Mouse (Mus musculus): ENCODE results near the gene Tmem132d. TPM values are rescaled to one million over a fixed set of nuclear protein-coding genes. Genes with fewer than 3 reads are reported as not detected.

Tmem132d gene
- polyA plus RNA-seq, 1 experiment from 2014 or later, result not detected

DNA sequence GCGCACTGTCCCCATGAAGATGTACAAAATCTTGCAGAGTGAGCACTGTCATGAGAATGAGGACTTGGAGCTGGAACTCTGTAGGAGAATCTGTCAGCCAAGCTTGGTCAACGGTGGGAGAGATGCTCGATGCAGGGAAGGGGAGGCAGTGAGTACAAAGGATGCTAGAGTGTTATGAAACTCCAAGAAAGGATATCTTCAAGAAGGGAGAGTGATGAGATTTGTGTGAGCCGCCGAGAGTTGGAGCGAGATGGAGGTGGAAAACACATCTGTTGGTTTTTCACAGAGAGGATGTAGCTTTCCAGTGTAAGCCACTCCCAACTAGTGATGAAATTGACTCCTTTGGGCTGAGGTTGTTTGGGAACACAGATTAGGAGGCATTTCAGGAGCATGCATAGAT is 604.1 kb downstream of the Tmem132d start:
- Histone ChIP-seq H3K4me2 (ENCODE audit: low read depth, low read length) (no peak overlapping the region), H3K27me3 (ENCODE audit: insufficient read depth, low read length) (no peaks in the 10 kb centered on the region), H3K36me3 (replicated peaks; ENCODE audit: insufficient read depth, low read length) (no peaks in the 10 kb centered on the region), H3K9me3 (ENCODE audit: low read length) (no peaks in the 10 kb centered on the region), H3K27ac (ENCODE audit: low read depth) (no peak overlapping the region), H3K4me3 (ENCODE audit: low read depth, low read length) (no peak overlapping the region), H3K9ac (replicated peaks) (no peak overlapping the region), H3K4me1 (ENCODE audit: insufficient read depth) (no peaks in the 10 kb centered on the region)
- DNase-seq (no peak), ATAC-seq (no peak)
- TF ChIP-seq EP300 (IDR thresholded peaks at IDR 0.05; ENCODE audit: low read depth) (no peak), CTCF (IDR thresholded peaks at IDR 0.05; ENCODE audit: low read depth) (no peak)
- WGBS (ENCODE audit: insufficient replicate concordance), result 84% methylated on average over 6 of the region's 6 CpGs

DNA sequence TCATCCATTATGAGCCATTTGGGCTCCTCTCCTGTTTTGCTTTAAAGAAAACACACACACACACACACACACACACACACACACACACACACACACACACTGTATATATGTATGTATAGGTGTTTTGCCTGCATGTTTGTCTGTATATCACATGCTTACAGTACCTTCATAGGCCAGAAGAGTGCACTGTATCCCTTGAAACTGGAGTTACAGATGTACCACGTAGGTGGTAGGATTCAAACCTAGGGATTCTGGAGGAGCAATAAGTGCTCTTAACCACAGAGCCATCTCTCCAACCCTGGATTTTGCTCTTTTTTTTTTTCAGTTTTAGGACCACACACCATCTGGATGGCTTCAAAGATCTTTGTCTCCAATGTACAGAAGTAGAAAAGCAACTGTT is 610.9 kb downstream of the Tmem132d start:
- TF ChIP-seq CTCF (IDR thresholded peaks at IDR 0.05; ENCODE audit: low read depth) (peak; percentile 29), EP300 (IDR thresholded peaks at IDR 0.05; ENCODE audit: low read depth) (no peak)
- H3K27ac ChIP-seq (ENCODE audit: low read depth), result no peak overlapping the region
- ATAC-seq (no peak), DNase-seq (no peak)
- peaks cover 6% of the 10 kb centered on the region; the same call in 1 of the 2 replicates for H3K9me3 ChIP-seq (ENCODE audit: low read length)
- no peaks in the 10 kb centered on the region for H3K4me1 ChIP-seq (ENCODE audit: insufficient read depth)
- no peak overlapping the region for H3K4me3 ChIP-seq (ENCODE audit: low read depth, low read length)
- WGBS (ENCODE audit: insufficient replicate concordance), result 36% methylated on average over 1 of the region's 1 CpGs
- H3K27me3 ChIP-seq (ENCODE audit: insufficient read depth, low read length), result no peaks in the 10 kb centered on the region
- H3K4me2 ChIP-seq (ENCODE audit: low read depth, low read length), result no peak overlapping the region
- no peak overlapping the region for H3K9ac ChIP-seq (replicated peaks)
- H3K36me3 ChIP-seq (replicated peaks; ENCODE audit: insufficient read depth, low read length), result no peaks in the 10 kb centered on the region

DNA sequence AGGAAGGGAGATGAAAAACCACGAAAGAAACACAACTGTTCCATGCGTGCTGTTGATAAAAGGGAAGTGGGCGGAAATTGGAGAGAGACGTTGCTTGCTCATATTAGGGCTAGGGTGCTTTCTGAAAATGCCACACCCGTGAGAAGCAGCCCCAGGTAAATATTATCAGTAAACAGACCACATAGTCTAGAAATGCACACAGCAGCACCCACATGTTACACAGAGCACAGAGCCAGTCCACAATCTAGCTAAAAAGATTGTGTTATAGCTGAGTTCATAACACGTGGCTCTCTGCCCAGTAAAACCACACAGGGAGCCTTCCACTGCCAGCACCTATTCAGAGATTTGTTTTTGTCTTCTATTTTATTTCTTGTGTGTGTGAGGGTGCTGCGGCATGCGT is 617.6 kb downstream of the Tmem132d start:
- Histone ChIP-seq H3K27me3 (ENCODE audit: insufficient read depth, low read length) (no peaks in the 10 kb centered on the region), H3K4me1 (ENCODE audit: insufficient read depth) (no peaks in the 10 kb centered on the region), H3K27ac (ENCODE audit: low read depth) (no peak overlapping the region), H3K9me3 (ENCODE audit: low read length) (no peaks in the 10 kb centered on the region), H3K4me2 (ENCODE audit: low read depth, low read length) (no peak overlapping the region), H3K4me3 (ENCODE audit: low read depth, low read length) (no peak overlapping the region), H3K9ac (replicated peaks) (no peak overlapping the region), H3K36me3 (replicated peaks; ENCODE audit: insufficient read depth, low read length) (no peaks in the 10 kb centered on the region)
- 73% methylated on average over 8 of the region's 8 CpGs for WGBS (ENCODE audit: insufficient replicate concordance)
- DNase-seq, result no peak
- no peak for ATAC-seq
- TF ChIP-seq EP300 (IDR thresholded peaks at IDR 0.05; ENCODE audit: low read depth) (no peak), CTCF (IDR thresholded peaks at IDR 0.05; ENCODE audit: low read depth) (no peak)

DNA sequence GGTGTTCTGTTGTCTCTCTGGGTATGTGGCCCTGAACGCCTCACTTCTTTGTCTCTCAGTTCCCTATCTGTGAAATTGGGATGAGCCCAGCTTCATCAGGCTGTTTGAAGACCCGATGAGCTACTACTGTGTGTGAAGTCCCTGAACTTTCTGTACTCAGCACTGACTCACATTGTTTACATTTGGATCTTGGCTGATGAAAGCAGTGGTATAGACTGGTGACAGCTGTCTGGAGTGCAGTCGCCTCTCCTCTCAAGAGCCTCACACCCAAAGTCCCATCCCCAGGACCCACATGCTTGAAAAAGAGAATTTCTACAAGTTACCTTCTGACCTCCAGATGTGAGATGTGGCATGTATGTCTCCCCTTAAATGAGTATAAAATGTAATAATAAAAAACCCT is 625.5 kb downstream of the Tmem132d start:
- H3K36me3 ChIP-seq (replicated peaks; ENCODE audit: insufficient read depth, low read length), result no peaks in the 10 kb centered on the region
- TF ChIP-seq EP300 (IDR thresholded peaks at IDR 0.05; ENCODE audit: low read depth) (no peak), CTCF (IDR thresholded peaks at IDR 0.05; ENCODE audit: low read depth) (no peak)
- H3K27ac ChIP-seq (ENCODE audit: low read depth), result no peak overlapping the region
- H3K4me3 ChIP-seq (ENCODE audit: low read depth, low read length), result no peak overlapping the region
- WGBS (ENCODE audit: insufficient replicate concordance), result 77% methylated on average over 3 of the region's 3 CpGs
- H3K27me3 ChIP-seq (ENCODE audit: insufficient read depth, low read length), result no peaks in the 10 kb centered on the region
- H3K4me1 ChIP-seq (ENCODE audit: insufficient read depth), result no peaks in the 10 kb centered on the region
- ATAC-seq, result no peak
- H3K4me2 ChIP-seq (ENCODE audit: low read depth, low read length), result no peak overlapping the region
- H3K9me3 ChIP-seq (ENCODE audit: low read length), result no peaks in the 10 kb centered on the region
- no peak for DNase-seq
- no peak overlapping the region for H3K9ac ChIP-seq (replicated peaks)

DNA sequence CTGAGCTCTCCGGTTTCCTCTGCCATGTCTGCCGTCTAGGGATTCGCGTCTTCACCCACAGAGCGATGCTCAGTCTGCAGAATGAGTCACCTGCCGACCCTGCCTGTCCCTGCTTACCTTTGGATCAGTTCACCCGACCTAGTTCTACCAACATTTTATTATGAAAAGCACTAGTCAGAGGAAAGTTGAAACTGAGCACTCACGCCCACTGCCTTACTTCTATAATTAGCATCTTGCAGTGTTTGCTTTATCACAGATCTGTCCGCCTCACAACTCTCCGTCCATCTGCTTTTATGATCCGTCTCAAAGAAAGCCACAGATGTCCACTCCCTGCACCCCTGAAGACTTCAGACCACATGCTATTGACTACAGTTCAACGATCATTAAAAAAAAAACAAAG is 626.0 kb downstream of the Tmem132d start:
- Histone ChIP-seq H3K4me1 (ENCODE audit: insufficient read depth) (no peaks in the 10 kb centered on the region), H3K27ac (ENCODE audit: low read depth) (no peak overlapping the region), H3K27me3 (ENCODE audit: insufficient read depth, low read length) (no peaks in the 10 kb centered on the region), H3K4me2 (ENCODE audit: low read depth, low read length) (no peak overlapping the region), H3K9me3 (ENCODE audit: low read length) (no peaks in the 10 kb centered on the region), H3K4me3 (ENCODE audit: low read depth, low read length) (no peak overlapping the region), H3K36me3 (replicated peaks; ENCODE audit: insufficient read depth, low read length) (no peaks in the 10 kb centered on the region), H3K9ac (replicated peaks) (no peak overlapping the region)
- DNase-seq, result no peak
- TF ChIP-seq CTCF (IDR thresholded peaks at IDR 0.05; ENCODE audit: low read depth) (no peak), EP300 (IDR thresholded peaks at IDR 0.05; ENCODE audit: low read depth) (no peak)
- 77% methylated on average over 12 of the region's 12 CpGs for WGBS (ENCODE audit: insufficient replicate concordance)
- no peak for ATAC-seq

DNA sequence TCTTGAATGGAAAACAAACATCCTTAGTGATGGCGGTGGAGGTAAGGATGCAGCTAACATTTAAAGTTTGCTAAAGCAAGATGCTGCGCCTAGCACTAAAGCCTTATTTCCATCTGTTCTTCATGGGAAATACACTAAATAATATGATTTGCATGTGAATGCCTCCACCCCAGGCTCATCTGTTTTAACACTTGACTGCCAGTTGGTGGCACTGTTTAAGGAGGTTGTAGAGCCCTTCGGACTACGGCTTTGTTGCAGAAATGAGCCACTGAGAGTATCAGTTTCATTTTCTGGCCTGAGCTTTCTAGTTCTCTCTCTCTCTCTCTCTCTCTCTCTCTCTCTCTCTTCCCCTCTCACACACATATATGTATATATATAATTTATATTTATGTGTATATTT is 632.0 kb downstream of the Tmem132d start:
- Histone ChIP-seq H3K27ac (ENCODE audit: low read depth) (no peak overlapping the region), H3K4me3 (ENCODE audit: low read depth, low read length) (no peak overlapping the region), H3K9ac (replicated peaks) (no peak overlapping the region), H3K27me3 (ENCODE audit: insufficient read depth, low read length) (no peaks in the 10 kb centered on the region), H3K36me3 (replicated peaks; ENCODE audit: insufficient read depth, low read length) (no peaks in the 10 kb centered on the region), H3K9me3 (ENCODE audit: low read length) (peaks cover 3% of the 10 kb centered on the region; the same call in 1 of the 2 replicates), H3K4me1 (ENCODE audit: insufficient read depth) (no peaks in the 10 kb centered on the region), H3K4me2 (ENCODE audit: low read depth, low read length) (no peak overlapping the region)
- 68% methylated on average over 4 of the region's 4 CpGs for whole genome bisulfite sequencing (ENCODE audit: insufficient replicate concordance)
- no peak for TF ChIP-seq EP300 (IDR thresholded peaks at IDR 0.05; ENCODE audit: low read depth)
- TF ChIP-seq CTCF (IDR thresholded peaks at IDR 0.05; ENCODE audit: low read depth), result no peak
- no peak for DNase-seq
- ATAC-seq, result no peak

DNA sequence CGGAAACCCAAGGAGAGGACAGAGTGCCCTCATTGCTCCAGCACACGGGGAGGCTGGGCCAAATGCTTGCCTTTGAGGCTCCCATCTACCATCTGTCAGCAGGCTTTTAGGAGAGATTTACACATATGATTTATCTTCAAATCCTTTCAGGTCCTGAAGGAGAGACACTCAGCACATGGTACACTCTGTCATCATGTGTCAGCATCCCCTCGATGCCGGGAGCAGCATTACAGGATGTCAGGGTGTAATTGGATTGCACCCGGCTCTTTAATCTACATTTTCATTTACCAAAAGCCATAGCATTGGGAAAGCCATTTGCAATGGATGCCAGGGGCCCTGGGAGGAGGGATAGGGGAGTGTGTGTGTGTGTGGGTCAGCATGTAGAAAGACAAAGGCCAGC is 651.7 kb downstream of the Tmem132d start:
- Histone ChIP-seq H3K27me3 (ENCODE audit: insufficient read depth, low read length) (no peaks in the 10 kb centered on the region), H3K4me3 (ENCODE audit: low read depth, low read length) (no peak overlapping the region), H3K9ac (replicated peaks) (no peak overlapping the region), H3K36me3 (replicated peaks; ENCODE audit: insufficient read depth, low read length) (no peaks in the 10 kb centered on the region), H3K4me1 (ENCODE audit: insufficient read depth) (no peaks in the 10 kb centered on the region), H3K27ac (ENCODE audit: low read depth) (no peak overlapping the region), H3K4me2 (ENCODE audit: low read depth, low read length) (no peak overlapping the region), H3K9me3 (ENCODE audit: low read length) (no peaks in the 10 kb centered on the region; the same call in 1 of the 2 replicates)
- TF ChIP-seq EP300 (IDR thresholded peaks at IDR 0.05; ENCODE audit: low read depth) (no peak), CTCF (IDR thresholded peaks at IDR 0.05; ENCODE audit: low read depth) (no peak)
- ATAC-seq (no peak), DNase-seq (no peak)
- 63% methylated on average over 5 of the region's 5 CpGs for WGBS (ENCODE audit: insufficient replicate concordance)
